Mouse (Mus musculus) MEL-GATA-1-ER (cell line): Measurements from ENCODE around the gene Sorbs1.

Experiments used
- DNase-seq: peaks from one replicate; pipeline ENCODE4 v3.0.0-alpha.2; 2012; ENCODE audit warnings: low read depth; ENCODE audit errors: extremely low read depth

Gene Sorbs1

DNA sequence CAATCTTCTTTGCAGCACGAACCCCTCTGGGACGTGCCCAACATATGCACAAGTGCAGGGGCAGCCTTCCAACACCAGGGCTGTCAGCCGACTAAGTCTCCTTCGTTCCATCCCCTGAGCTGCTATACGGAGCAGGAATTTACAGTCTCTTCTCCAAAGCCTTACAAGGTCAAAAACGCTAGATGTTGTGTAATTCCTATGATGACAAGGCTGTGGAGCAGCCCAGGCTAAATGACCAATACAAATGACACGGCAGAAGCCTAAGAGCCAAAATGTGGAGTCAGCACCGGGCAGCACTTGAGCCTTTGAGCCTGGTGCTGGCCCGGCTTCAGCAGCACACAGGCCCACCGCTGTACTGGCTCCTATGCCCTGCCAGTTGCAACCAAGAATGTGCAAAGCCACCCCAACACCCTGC is 35.4 kb downstream of the Sorbs1 start:
- DNase-seq: no peak

DNA sequence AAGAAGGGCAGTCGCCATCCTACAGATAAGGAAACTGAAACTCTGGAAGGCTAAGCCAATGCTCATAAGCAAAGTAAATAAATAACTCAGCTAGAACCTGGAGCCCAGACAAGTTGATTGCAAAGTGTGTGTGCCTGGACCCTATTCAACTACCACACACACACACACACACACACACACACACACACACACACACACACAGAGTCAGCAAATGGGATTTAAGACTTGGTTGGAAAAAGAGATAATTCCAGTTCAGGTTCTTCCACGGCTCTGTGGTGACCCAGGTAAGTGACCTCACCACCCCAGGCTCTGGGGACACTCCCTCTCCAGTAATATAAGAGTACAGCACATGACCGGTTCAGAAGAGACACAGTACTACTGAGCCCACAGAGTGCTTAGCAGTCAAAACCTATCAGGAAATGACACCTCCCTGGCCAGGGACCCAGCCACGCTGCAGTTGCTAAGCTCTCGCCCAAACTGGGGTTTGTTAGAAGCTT is 36.1 kb downstream of the Sorbs1 start:
- no peak for DNase-seq

DNA sequence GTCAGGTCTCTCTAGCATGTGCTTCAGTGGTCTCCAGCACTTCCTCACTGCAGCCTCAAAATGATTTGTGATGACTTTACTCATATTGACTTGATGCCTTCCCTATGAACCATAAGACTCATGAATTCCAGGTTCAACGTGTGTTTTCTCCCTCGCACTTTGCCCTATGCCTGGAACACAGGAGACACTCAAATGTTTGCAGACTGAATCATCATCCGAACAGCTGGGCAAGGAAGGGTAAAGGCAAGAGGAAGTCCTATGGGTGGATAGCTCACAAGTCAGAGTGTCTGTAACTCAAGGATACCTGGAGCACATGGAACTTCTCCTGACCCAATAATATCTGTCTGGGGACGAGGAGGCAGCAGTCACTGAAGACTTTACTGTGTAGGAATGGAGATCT is 37.1 kb downstream of the Sorbs1 start:
- no peak for DNase-seq

DNA sequence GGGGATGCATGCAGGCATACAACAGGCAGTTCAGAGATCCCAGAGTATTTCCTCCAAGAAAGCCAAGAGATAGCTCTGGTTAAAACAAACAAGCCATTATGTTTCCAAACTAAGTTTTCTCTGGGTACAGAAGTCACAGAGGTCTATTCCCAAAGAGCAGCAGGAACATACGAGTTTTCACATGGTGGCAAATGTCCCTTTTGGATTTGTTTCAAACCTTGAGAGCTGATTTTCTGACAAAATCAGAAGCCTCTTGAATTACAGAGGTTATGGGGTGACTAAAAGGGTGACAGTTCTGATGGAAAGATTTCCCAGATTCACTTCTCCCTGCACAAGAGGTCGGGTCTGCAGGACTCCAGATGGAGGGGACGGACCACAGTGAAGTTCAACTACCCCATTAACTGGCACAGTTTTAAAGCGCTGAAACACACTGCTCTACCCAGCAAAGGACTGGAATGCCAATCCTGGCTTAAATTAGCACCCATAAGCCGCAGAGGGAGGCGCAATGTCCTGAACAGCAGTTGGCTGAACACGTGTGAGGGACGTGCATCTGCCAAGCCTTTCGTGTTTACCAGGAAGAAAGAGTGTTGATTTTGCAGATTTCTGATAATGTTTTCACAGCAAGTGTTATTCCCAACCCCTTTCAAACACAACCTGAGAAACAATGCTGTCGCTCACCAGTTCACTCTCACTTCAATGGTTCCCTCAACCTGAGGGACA is 41.9 kb downstream of the Sorbs1 start:
- DNase-seq: no peak

DNA sequence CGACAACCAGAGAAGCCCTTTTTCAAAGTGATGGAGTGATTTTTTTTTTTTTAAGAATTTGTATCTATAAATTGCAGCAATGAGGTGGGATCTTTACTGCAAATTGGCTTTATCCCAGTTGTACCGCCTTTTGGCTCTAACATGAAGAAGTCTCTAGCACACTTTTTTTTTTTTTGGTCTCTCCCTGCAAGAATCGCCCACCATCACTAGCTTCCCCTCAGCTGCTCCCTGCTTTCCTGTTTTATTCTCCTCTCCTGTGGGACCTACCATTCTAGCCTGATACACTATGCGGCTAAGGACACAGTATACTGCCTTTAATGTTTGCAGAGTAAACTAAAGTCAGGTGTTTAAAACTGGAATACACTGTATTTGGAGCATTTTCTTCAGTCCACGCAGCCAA is 43.8 kb downstream of the Sorbs1 start:
- DNase-seq: no peak

DNA sequence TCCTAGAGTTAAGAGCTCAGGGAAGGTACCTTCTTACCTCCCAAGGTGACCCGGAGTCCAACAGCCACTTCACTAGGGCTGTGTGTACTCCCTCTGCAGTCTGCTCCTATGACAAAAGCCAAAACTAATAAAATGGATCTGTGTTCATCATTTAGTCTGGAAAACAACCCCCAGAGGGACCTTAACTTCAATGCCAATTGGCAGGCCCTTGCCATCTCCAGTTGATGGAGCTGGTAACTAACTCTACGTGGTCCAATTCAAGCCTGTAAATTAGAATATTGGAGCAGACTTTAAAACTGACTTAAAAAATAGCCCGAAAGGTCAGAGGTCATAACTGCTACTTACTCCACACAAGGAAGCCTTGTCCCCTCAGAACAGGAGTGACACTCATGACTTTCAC is 45.3 kb downstream of the Sorbs1 start:
- no peak for DNase-seq

DNA sequence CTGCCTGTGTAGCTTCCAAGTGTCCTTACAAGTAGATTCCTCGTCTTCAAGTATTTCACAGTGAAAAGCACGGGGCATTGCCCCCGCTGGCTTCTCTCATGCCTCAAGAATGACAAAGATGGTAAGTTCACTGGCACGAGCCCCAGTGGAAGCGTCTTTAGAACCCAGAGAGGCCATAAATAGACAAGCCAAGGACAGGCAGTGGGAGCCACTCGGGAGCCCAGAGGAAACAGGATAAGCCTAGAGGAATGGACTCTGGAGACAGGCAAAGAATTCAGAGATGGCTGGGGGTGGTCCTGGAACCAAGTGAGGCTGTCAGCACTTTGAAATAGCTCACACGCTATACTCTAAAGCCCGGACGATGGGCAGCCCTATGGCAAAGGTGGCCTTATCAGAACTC is 45.8 kb downstream of the Sorbs1 start:
- DNase-seq: no peak

DNA sequence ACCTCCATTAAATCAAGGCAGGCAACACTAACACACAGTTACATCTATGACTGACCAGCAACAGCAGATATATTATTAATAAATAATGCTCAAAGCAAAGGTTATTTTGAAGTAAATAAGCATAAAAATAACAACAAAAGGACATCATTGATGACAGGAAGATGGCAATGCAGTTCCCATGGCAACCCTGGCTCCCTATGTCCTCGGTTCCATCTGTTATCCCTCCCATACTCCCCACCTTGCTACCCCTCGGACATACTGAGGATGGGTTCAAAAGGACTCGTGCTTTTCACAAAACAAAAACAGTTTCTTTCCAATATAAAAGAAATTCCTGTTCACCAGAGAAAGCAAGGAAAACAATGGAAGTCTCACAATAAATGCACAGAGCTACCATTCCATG is 48.2 kb downstream of the Sorbs1 start:
- DNase-seq: no peak

DNA sequence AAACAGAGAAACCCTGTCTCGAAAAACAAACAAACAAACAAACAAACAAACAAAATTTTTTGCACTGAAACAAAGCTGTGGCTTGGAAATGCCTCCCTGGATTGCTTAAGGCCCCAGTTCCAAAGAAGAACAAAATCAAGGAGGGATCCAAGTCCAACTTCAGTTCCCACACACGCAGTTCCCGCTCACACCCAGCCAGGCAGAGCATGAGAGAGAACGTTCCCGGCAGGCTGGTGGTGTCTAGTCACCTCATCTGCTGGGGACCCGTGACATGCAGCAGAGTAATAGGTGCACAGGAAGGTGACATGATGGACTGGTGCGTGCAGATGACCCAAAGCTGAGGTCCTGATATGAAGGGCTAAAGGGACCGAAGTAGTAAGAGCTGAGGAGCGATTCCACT is 49.2 kb downstream of the Sorbs1 start:
- DNase-seq: no peak

DNA sequence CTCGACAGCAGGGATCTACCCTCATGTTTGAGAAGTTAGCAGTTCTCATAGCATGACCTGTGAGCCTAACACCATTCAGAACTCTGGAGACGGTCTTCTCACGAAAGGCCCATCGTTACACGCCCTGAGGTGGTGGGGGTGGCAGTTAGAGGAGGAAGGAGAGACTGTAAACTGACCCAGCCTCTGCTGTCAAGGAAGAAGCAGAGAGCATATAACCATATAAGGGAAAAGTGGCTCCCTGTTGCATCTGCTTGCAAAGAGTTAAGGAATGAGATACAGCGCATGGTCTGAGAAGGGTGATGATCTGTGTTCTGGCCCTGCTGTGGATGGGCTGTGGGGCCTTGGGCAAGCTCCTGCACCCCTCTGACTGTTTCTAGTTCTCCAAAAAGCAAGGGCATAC is 50.7 kb downstream of the Sorbs1 start:
- no peak for DNase-seq

DNA sequence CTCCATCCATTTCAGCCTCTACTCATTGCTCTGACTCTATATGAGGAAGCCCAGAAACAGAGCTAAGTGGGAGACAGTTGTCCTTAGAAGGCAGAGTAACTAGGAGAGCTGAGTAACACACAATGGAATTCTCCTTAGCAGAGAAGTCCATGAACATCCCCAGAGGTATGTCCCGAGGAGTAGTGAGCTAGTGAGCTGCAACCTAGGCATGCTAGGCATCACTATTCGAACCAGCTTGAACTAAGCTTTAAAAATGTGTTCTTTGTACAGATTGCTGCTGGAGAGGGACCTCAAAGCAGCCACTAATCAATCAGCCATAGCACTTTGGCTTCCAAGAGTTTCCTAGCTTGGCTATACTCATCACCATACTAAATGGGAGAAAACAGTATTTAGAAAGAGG is 51.1 kb downstream of the Sorbs1 start:
- no peak for DNase-seq

DNA sequence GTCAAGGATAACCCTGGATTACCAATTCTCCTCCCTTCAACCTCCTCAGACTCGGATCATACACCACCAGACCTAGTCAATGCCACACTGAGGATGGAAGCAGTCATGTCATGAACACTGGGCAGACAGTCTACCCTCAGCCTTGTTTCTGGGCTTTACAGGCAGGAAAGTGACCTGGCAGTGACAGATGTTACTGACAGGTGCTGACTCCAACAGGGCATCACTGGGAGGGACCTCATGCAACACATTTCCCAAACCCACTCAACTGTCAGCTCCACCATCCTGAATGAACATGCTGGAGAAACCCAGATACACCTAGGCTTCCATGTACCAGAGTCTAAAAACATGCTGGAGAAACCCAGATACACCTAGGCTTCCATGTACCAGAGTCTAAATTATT is 51.9 kb downstream of the Sorbs1 start:
- no peak for DNase-seq

DNA sequence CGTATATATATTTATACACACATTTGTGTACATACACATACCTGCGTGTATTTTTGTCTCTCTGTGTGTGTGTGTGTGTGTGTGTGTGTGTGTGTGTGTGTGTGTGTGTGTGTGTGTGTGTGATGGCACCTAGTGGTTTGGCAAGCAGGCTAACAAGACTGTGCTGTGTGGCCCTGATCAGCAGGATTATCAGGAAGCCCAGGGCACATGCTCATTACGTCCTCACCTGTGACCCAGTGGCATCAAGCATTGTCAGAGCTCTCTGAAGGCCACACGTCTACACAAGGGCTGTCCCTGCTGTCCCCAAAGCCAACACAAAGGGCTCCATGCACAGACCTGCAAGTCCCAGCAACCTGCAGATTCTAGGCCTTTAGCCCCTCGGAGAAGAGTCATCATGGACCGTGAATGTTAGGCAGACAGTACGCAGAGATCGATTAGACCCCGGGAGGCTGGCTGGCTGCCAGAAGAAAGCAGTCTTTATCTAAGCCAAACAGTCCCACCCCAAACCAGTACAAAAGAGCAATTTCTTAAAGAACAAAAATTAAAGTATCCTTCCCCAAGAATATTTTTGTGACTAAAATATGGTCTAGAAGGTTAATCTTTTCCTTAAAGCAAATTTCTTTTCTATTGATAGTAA is 52.6 kb downstream of the Sorbs1 start:
- peak; percentile 14 for DNase-seq

DNA sequence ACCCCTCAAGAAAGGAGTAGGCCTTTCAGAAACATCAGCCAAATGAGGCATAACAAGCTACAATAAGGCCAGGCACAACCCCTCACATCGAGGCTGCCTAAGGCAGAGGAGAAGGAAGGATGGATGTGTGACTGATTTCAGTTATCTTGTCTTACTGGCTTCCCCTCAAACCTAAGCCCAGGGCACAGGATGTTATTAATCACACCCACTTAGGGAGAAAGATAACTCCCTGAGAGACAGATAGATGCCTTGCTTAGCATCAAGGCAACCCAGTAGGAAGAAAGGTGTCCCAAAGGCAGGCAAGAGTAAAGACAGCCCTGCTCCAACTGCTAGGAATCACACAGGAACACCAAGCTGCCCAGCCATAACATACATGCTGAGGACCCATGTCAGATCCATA is 54.2 kb downstream of the Sorbs1 start:
- peak; percentile 7 for DNase-seq

DNA sequence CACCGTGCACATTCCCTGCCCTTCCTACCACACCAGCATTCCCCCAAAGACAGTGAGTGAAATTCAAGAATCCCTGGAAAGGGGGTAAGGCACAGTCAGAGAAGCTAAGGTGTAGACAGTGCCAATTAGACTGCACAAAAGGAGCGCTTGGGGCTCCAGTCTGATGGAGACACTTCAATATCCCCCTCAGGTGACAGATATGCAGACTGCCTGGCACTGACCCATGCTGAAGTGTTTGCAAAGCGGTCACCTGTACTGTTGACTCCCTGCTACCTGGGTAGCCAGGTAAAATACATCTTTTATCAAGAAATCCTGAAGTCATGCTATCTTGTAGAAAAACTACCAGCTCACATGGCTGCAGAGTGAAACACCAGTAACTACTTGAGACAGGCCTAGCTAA is 54.8 kb downstream of the Sorbs1 start:
- no peak for DNase-seq

DNA sequence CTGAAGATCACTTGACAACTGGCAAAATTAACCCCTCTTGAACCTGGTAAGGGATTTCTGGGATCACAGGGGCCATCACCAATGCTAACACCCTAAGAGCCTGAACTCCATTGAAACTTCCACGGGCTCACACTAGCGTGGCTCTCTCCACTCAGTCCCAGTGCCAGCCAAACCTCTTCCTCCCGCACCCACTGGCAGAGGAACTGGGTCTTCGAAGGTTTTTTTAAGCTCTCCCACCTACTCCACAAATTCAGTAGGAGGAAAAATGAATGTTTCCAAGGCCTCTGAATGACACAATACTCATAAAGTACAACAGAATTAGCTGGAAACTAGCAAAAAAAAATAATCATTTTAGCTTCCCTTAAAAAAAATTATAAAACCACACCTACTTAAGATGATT is 58.3 kb downstream of the Sorbs1 start:
- DNase-seq: no peak

DNA sequence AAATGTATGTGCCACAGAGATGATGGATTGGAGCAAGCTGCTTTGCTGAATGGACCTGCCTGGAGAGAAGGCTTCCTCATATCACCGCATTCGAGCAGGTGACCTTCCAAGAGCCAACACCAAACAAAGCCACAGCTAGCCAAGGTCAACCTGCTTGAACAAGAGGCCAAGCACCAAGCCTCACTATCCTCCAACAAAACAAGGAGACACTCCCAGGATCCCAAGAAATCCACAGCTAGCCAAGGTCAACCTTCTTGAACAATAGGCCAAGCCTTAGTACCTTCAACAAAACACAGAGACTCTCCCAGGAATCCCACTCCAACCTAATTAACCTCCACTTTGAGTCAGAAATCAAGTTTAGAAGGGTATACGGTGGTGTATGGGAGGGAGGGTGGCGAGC is 59.5 kb downstream of the Sorbs1 start:
- DNase-seq: no peak

DNA sequence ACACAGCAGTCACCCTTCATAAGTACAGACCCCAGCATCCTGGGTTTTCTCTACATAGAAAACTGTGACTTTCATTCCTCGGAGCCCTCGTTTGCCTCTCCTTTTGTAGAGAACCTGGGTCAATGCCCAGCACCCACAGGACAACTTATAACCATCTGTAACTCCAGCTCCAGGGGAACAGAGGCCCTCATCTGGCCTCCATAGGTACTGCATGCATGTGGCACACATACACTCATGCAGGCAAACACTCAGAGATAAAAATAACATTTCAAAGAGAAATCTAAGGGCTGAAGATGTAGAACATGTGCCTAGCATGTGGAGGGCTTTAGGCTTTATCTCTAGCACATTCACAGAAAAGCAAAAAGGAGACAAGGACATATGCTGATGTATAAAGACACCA is 61.4 kb downstream of the Sorbs1 start:
- no peak for DNase-seq

DNA sequence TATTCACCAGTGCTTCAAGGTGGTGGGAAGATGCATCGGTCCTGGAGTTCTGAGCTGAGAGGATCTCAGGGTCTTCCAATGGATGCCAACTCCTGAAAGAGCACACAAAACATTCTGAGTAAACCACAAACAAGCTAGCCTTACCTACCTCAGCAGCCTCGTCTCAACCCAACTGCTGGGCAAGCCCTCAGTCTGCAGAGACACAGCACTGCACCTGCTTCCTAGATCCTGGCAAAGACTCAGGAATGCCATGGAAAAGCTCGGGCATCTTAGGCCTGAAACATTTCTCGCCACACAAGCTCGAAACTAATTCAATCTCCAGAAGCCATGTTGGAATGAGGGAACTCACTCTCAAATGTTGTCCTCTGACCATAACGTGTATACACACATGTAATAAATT is 62.3 kb downstream of the Sorbs1 start:
- DNase-seq: no peak

DNA sequence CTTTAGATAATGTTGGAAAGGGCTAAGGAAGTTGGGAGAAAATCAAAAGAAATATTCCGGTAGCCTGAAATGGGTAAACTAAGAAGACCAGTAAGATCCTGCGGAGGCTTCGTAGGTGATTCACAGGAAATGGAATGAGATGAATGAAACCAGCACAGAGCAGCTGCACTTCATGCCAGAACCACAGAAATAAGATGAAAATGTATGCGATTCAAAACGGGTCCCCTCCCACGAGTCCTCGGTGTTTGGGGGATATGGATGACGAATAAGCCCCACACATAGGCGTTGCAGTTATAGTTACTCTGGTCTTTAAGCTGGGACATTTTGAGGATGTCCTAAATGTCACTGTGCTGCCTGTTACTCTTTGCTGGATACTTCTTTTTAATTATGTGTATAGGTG is 67.1 kb downstream of the Sorbs1 start:
- DNase-seq: no peak

DNA sequence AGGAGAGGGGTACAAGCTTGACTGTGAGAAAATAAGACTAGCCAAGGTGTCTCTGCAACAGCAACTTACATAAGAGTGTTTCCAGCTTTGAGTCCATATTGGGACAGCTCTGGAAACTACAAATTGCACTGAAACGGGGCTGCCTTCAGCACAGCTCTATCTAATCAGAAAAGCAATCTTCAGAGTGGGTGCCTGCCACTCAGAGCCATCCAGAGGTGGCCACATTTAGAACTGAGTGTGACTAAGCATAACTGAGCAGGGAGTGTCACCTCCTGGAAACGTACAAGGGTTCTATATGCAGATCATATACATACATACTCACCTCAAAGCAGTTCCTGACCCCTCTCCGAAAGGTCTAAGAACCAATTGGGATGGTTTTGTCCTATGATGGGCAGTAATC is 71.2 kb downstream of the Sorbs1 start:
- DNase-seq: no peak

DNA sequence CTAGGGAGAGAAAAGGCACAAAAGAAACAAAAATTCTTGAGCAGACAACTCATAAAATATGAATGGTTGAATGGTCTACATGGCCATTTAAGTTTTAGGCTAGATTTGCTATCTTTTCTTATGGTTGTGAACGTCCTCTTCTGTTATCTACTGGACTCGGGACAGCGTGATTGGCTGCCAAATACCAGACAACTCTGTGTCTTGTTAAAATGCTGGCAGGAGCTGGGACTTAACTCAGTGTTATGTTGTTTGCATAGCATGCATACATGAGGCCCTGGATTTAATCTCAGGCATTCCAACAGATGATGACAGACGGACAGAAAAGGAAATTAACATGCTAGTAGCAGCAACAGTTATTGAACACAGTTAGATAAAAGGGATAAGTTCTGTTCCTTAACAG is 72.6 kb downstream of the Sorbs1 start:
- no peak for DNase-seq

DNA sequence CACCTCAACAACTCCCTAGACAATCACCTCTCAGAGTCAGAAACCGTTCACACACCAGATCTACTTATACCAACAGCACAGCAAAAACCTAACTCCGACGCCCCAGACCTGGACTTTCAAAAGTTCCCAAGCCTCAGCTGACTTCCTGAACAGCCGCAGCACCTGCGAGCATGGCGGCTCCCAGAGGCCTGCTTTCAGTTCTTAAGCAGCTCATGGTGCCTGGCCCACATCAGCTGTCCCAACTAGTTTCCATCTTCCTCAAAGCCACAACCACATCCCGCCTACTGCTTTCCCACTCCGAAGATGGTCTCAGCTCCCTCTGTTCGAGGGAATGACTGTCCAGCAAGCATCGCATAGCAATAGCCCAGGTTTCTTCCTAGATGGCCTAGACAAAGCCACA is 74.7 kb downstream of the Sorbs1 start:
- DNase-seq: no peak
